Mouse (Mus musculus) bone marrow macrophage, adult 2 months (primary cell): ENCODE data around the gene Cask.

Experiments
- CTCF ChIP-seq: IDR thresholded peaks from 2 replicates; pipeline ENCODE4 v1.5.1; 2012; ENCODE audit warnings: low read depth, mild to moderate bottlenecking, low read length, moderate library complexity
- POLR2A ChIP-seq: IDR thresholded peaks from 2 replicates; pipeline ENCODE4 v1.6.1; 2012; ENCODE audit warnings: mild to moderate bottlenecking, low read depth, low read length, borderline replicate concordance

- no peak for TF ChIP-seq POLR2A
- TF ChIP-seq CTCF: no peak
Observed at GRCm38 (mm10) chrX:13729835-13730480, 121.2 kb downstream of the Cask start.
